Mouse (Mus musculus) C2C12 (cell line): ENCODE measurements around the gene Rbfox3. TPM values are rescaled to one million over a fixed set of nuclear protein-coding genes. Genes with fewer than 3 reads are reported as not detected.

ENCODE experiments used
- H3K27me3 ChIP-seq: one replicate; pipeline ENCODE4 v1.6.1; 2011; ENCODE audit not compliant: control insufficient read depth, insufficient read depth, insufficient read length
- H3K36me3 ChIP-seq: one replicate; pipeline ENCODE4 v1.6.1; 2011; ENCODE audit not compliant: control insufficient read depth, insufficient read depth
- H3K4me3 ChIP-seq: one replicate; pipeline ENCODE4 v1.5.1; 2011; ENCODE audit warnings: mild to moderate bottlenecking, control low read depth; ENCODE audit not compliant: poor library complexity, insufficient read depth, severe bottlenecking
- H3K79me2 ChIP-seq: one replicate; pipeline ENCODE4 v1.6.1; 2011; ENCODE audit not compliant: control insufficient read depth, insufficient read depth
- H3K79me3 ChIP-seq: one replicate; pipeline ENCODE4 v1.6.1; 2011; ENCODE audit warnings: low read depth, control low read depth
- H3ac ChIP-seq: one replicate; pipeline ENCODE3; 2011; ENCODE audit warnings: low read depth; ENCODE audit not compliant: control insufficient read depth, insufficient read length
- CEBPB ChIP-seq: IDR thresholded peaks from one replicate; pipeline ENCODE4 v1.6.1; 2011; ENCODE audit warnings: low read depth, mild to moderate bottlenecking, control low read depth, moderate library complexity
- CTCF ChIP-seq: IDR thresholded peaks from one replicate; pipeline ENCODE4 v1.5.1; 2011; ENCODE audit not compliant: control insufficient read depth, insufficient read depth, insufficient read length
- FOSL1 ChIP-seq: IDR thresholded peaks from one replicate; pipeline ENCODE4 v1.8.0; 2011; ENCODE audit warnings: mild to moderate bottlenecking, low read length; ENCODE audit not compliant: poor library complexity, insufficient read depth, severe bottlenecking
- MAX ChIP-seq: IDR thresholded peaks from one replicate; pipeline ENCODE4 v1.6.1; 2011; ENCODE audit warnings: mild to moderate bottlenecking, control low read depth
- MYOD1 ChIP-seq: IDR thresholded peaks from one replicate; pipeline ENCODE4 v1.6.1; 2011; ENCODE audit warnings: low read depth; ENCODE audit not compliant: control insufficient read depth, insufficient read length
- MYOG ChIP-seq: IDR thresholded peaks from one replicate; pipeline ENCODE4 v1.6.1; 2011; ENCODE audit not compliant: control insufficient read depth, insufficient read length; ENCODE audit errors: extremely low read depth
- USF1 ChIP-seq: IDR thresholded peaks from one replicate; pipeline ENCODE4 v1.6.1; 2011; ENCODE audit warnings: low read depth, mild to moderate bottlenecking, control low read depth, moderate library complexity
- polyA plus RNA-seq: library from polyadenylated mRNA; unstranded; fragments of >200 nt; fragmentation: generic; extraction: Trizol; gene quantifications from one replicate; pipeline ENCODE4 v1.2.1, GENCODE M21; 2012; ENCODE audit warnings: missing spikeins

The Rbfox3 gene
- polyA plus RNA-seq, 1 experiment, result not detected

GRCm38 (mm10) chr11:118915888-118916287, 4.5 kb upstream of the Rbfox3 start:
- H3K36me3 ChIP-seq, result no peaks in the 10 kb centered on the region
- H3K4me3 ChIP-seq, result no peak overlapping the region
- H3K79me3 ChIP-seq, result no peaks in the 10 kb centered on the region
- TF ChIP-seq MYOG (no peak), CTCF (no peak), MAX (no peak), USF1 (no peak), FOSL1 (no peak), CEBPB (no peak), MYOD1 (no peak)
- peaks cover 62% of the 10 kb centered on the region for H3K27me3 ChIP-seq
- no peak overlapping the region for H3ac ChIP-seq
- H3K79me2 ChIP-seq, result no peaks in the 10 kb centered on the region

GRCm38 (mm10) chr11:118912686-118913085, 1.3 kb upstream of the Rbfox3 start:
- Histone ChIP-seq H3K36me3 (no peaks in the 10 kb centered on the region), H3K79me2 (no peaks in the 10 kb centered on the region), H3ac (no peak overlapping the region), H3K27me3 (peaks cover 87% of the 10 kb centered on the region), H3K4me3 (no peak overlapping the region), H3K79me3 (no peaks in the 10 kb centered on the region)
- TF ChIP-seq USF1 (no peak), FOSL1 (no peak), CEBPB (no peak), MYOD1 (no peak), MAX (no peak), MYOG (no peak), CTCF (no peak)

- Histone ChIP-seq H3K79me3 (no peaks in the 10 kb centered on the region), H3K79me2 (no peaks in the 10 kb centered on the region), H3K27me3 (peaks cover 88% of the 10 kb centered on the region), H3K4me3 (no peak overlapping the region), H3K36me3 (no peaks in the 10 kb centered on the region), H3ac (no peak overlapping the region)
- no peak for TF ChIP-seq FOSL1
- no peak for TF ChIP-seq USF1
- TF ChIP-seq CEBPB, result no peak
- TF ChIP-seq MYOG, result no peak
- no peak for TF ChIP-seq MYOD1
- TF ChIP-seq MAX, result no peak
- no peak for TF ChIP-seq CTCF
Measured at GRCm38 (mm10) chr11:118910756-118911155, 641 bp downstream of the Rbfox3 start.

GRCm38 (mm10) chr11:118909814-118910201, 1.6 kb downstream of the Rbfox3 start:
- H3K27me3 ChIP-seq, result peaks cover 90% of the 10 kb centered on the region
- TF ChIP-seq CTCF (no peak), FOSL1 (no peak), CEBPB (no peak), MAX (no peak), MYOD1 (no peak), USF1 (no peak), MYOG (no peak)

GRCm38 (mm10) chr11:118908981-118909813, 2.2 kb downstream of the Rbfox3 start:
- Histone ChIP-seq H3ac (no peak overlapping the region), H3K27me3 (peaks cover 84% of the 10 kb centered on the region), H3K79me3 (no peaks in the 10 kb centered on the region), H3K36me3 (no peaks in the 10 kb centered on the region), H3K4me3 (no peak overlapping the region), H3K79me2 (no peaks in the 10 kb centered on the region)
- TF ChIP-seq MAX, result no peak

More at GRCm38 (mm10) chr11:118909814-118910201, 1.6 kb downstream of the Rbfox3 start:
- Histone ChIP-seq H3K36me3 (no peaks in the 10 kb centered on the region), H3K4me3 (no peak overlapping the region), H3K79me3 (no peaks in the 10 kb centered on the region), H3K79me2 (no peaks in the 10 kb centered on the region), H3ac (no peak overlapping the region)
